ENCODE assay signal across 9 mouse cellular contexts in the genomic region with DNA sequence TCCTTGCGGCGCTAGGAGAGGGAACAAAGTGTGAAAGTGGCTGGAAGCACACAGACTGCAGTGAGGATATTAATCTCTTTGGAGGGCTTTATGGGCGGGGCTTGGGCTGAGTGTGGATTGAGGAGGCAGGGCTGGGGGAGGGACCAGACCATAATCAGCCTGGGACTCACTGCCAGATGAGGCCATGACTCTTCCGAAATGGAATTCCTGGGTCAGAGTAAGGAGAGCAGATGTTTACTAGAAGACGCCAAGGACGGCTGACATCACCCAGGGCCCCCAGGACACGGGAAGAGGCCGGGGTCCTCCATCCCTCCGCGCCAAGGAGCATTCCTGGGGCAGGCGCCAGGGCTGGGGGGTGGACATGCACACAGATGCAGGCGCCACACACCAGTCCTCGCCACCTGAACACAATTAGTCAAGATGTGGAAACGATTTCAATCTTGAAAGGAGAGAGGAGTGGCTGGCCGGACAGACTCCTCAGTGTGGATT. TPM values are rescaled to one million over a fixed set of nuclear protein-coding genes. Genes with fewer than 3 reads are reported as not detected.
DNase-seq lines count a peak whose midpoint lies in the region; ATAC-seq lines count a peak whose summit lies in the region.
"Had no signal": no experiment of that assay in that cellular context is flagged by ENCODE, and none has a peak within 500 bp of the region (broad histone marks: within the 10 kb centered on the region; RNA-seq: fewer than 3 reads in every experiment).

No protein-coding gene starts in this region.

- H3K4me1 ChIP-seq in midbrain, embryonic 10.5 days, result peaks cover 10% of the 10 kb centered on the region
- no peaks in the 10 kb centered on the region for H3K4me1 ChIP-seq in midbrain, embryonic 15.5 days

- DNase-seq in midbrain, embryonic 10.5 days (ENCODE audit: low spot score), result peak; percentile 19
- DNase-seq in gastrocnemius, postnatal 10 days, result peak; percentile 68
- DNase-seq in kidney, adult 11 months, result peak; percentile 31
- peak; percentile 79 for DNase-seq in lung, postnatal 36 days
- no peak for DNase-seq in layer of hippocampus, adult 18-20 months (ENCODE audit: low spot score in 2 of 2)
- DNase-seq in natural killer cell, adult 2 months (ENCODE audit: low spot score in 2 of 2), result no peak
- no peak for DNase-seq in right cerebral cortex, adult 18-20 months

- no peaks in the 10 kb centered on the region for H3K9me3 ChIP-seq in midbrain, embryonic 10.5 days (replicated peaks)
- no peaks in the 10 kb centered on the region for H3K9me3 ChIP-seq in midbrain, embryonic 15.5 days

- whole genome bisulfite sequencing in midbrain, embryonic 10.5 days, result 68% methylated on average over 15 of the region's 15 CpGs
- 65% methylated on average over 15 of the region's 15 CpGs for WGBS in midbrain, embryonic 15.5 days

- no peak overlapping the region for H3K4me2 ChIP-seq in midbrain, embryonic 15.5 days

- ATAC-seq in midbrain, embryonic 15.5 days (replicated peaks), result no peak

- no peak overlapping the region for H3K9ac ChIP-seq in midbrain, embryonic 15.5 days

- no peak overlapping the region for H3K4me3 ChIP-seq in midbrain, embryonic 10.5 days
- H3K4me3 ChIP-seq in midbrain, embryonic 15.5 days, result no peak overlapping the region

- H3K27me3 ChIP-seq in midbrain, embryonic 10.5 days (ENCODE audit: low read depth, poor library complexity, severe bottlenecking), result no peaks in the 10 kb centered on the region
- no peaks in the 10 kb centered on the region for H3K27me3 ChIP-seq in midbrain, embryonic 15.5 days (replicated peaks)

- no peaks in the 10 kb centered on the region for H3K36me3 ChIP-seq in midbrain, embryonic 10.5 days
- no peaks in the 10 kb centered on the region for H3K36me3 ChIP-seq in midbrain, embryonic 15.5 days (replicated peaks)
- H3K36me3 ChIP-seq: G1E had no signal

- H3K27ac ChIP-seq in midbrain, embryonic 10.5 days (replicated peaks), result peak overlapping the region; percentile 50; the same call in 1 of the 2 replicates
- no peak overlapping the region for H3K27ac ChIP-seq in midbrain, embryonic 15.5 days

RNA-seq across cellular contexts. Expression of a gene that starts 20.4 kb away (rescaled TPM):
- 0.41 and 1.0 TPM in 2 replicates for polyA plus RNA-seq in midbrain, embryonic 10.5 days (2016; fragmentation: Nextera tagmentation; extraction: Ambion mirVana)
- polyA plus RNA-seq in midbrain, embryonic 15.5 days (2015; fragmentation: Nextera tagmentation; extraction: Ambion mirVana), result 3.7 and 5.0 TPM in 2 replicates
- 10 to 100 TPM; 27.3 to 37.4 TPM for total RNA-seq in gastrocnemius, postnatal 10 days (2021)
- total RNA-seq in layer of hippocampus, adult 18-20 months (2021), result 10 to 100 TPM; 13.7 to 16.8 TPM
- polyA plus RNA-seq: G1E had no signal

Comparison
In these comparisons a context has a peak if more than half of its experiments do, and no peak if none do; other contexts are left out.
1. DNase-seq: peak in midbrain, embryonic 10.5 days (single experiment), gastrocnemius, postnatal 10 days (single experiment), kidney, adult 11 months (single experiment) and lung, postnatal 36 days (single experiment); none in layer of hippocampus, adult 18-20 months (0 of 2), natural killer cell, adult 2 months (0 of 2) and right cerebral cortex, adult 18-20 months (single experiment).